Mouse (Mus musculus) CD4-positive naive resting alpha-beta T cell, adult 76 days (primary cell): ENCODE measurements around the gene Rmdn2. TPM values are rescaled to one million over a fixed set of nuclear protein-coding genes. Genes with fewer than 3 reads are reported as not detected.

Source experiments
- total RNA-seq: library from RNA; stranded (reverse); gene quantifications from one replicate; pipeline ENCODE4 v1.2.4, GENCODE M21; 2023

The Rmdn2 gene
- 7.7 TPM for total RNA-seq

GRCm38 (mm10) chr17:79611545-79611944, at the start of gene Rmdn2:
Rmdn2 (plus strand) TSS chr17:79611863.

GRCm38 (mm10) chr17:79714931-79715637, 103.4 kb downstream of the Rmdn2 start, which contains the start of gene Cyp1b1:
Cyp1b1 (minus strand) TSS chr17:79715061.

Other genes starting within 250 kb of the Rmdn2 start
- not detected for gene Cyp1b1, start 103.2 kb downstream of the Rmdn2 start, total RNA-seq